Mouse (Mus musculus) neural tube, embryonic 12.5 days (tissue): ENCODE results near the gene Nxf2. TPM values are rescaled to one million over a fixed set of nuclear protein-coding genes. Genes with fewer than 3 reads are reported as not detected.
"Not testable (repeated sequence)": the region's sequence is repeated elsewhere in the genome, so short reads cannot be mapped to it uniquely, and the experiment has no call there.

Experiments
- ATAC-seq: fragments of 200-750 bp; cut with Nextera tagmentation; 2 replicates; pipeline ENCODE4 v1.8.0; 2017; ENCODE audit warnings: low read depth, mild to moderate bottlenecking, moderate TSS enrichment, moderate library complexity; ENCODE audit not compliant: low FRiP score
- H3K27ac ChIP-seq: fragments of 300-500 bp; sonication (generic); 2 replicates; pipeline ENCODE4 v1.5.1; 2016
- H3K27me3 ChIP-seq: fragments of 300-500 bp; sonication (generic); replicated peaks from 2 replicates; pipeline ENCODE4 v1.6.1; 2016; ENCODE audit warnings: mild to moderate bottlenecking
- H3K36me3 ChIP-seq: fragments of 300-500 bp; sonication (generic); 2 replicates; pipeline ENCODE4 v1.6.1; 2016; ENCODE audit warnings: mild to moderate bottlenecking
- H3K4me1 ChIP-seq: fragments of 300-500 bp; sonication (generic); 2 replicates; pipeline ENCODE4 v1.6.1; 2016
- H3K4me2 ChIP-seq: fragments of 300-500 bp; sonication (generic); replicated peaks from 2 replicates; pipeline ENCODE4 v1.6.1; 2016; ENCODE audit warnings: mild to moderate bottlenecking
- H3K4me3 ChIP-seq: fragments of 300-500 bp; sonication (generic); 2 replicates; pipeline ENCODE4 v1.5.1; 2016
- H3K9ac ChIP-seq: fragments of 300-500 bp; sonication (generic); 2 replicates; pipeline ENCODE4 v1.6.1; 2016; ENCODE audit warnings: mild to moderate bottlenecking
- H3K9me3 ChIP-seq: fragments of 300-500 bp; sonication (generic); 2 replicates; pipeline ENCODE4 v1.6.1; 2016; ENCODE audit warnings: mild to moderate bottlenecking
- WGBS: fragments of 180-500 bp; shearing (Covaris S2); methylation state at CpG from one replicate; pipeline ENCODE4 v1.1.7; 2016; 5-methylcytosine and 5-hydroxymethylcytosine counted together
- polyA plus RNA-seq: library from polyadenylated mRNA; unstranded; fragments of >200 nt; fragmentation: Nextera tagmentation; extraction: Ambion mirVana; gene quantifications from 2 replicates; pipeline ENCODE4 v1.2.1, GENCODE M21; 2016

Nxf2 gene
- polyA plus RNA-seq, 1 experiment from 2014 or later = 0.22 TPM

- not testable (repeated sequence) for H3K27ac ChIP-seq, H3K36me3 ChIP-seq, H3K4me3 ChIP-seq, H3K4me1 ChIP-seq, H3K9me3 ChIP-seq, H3K27me3 ChIP-seq, ATAC-seq, H3K4me2 ChIP-seq, H3K9ac ChIP-seq
Measured at GRCm38 (mm10) chrX:134915315-134915714, 49.2 kb downstream of the Nxf2 start.

DNA sequence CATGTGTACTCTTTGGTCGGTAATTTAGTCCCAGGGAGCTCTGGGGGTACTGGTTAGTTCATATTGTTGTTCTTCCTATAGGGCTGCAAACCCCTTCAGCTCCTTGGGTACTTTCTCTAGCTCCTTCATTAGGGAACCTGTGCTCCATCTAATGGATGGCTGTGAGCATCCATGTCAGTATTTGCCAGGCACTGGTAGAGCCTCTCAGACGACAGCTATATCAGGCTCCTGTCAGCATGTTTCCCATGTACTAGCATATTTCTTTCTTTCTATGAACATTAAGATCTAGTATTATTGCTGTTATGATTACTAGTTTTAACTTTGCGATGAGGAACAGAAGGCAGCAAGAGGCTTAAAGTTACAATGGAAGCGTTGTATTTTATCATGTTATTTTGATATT lies 49.7 kb downstream of the Nxf2 start:
- 63% methylated on average over 4 of the region's 4 CpGs for WGBS
- no peak for ATAC-seq
- Histone ChIP-seq H3K4me1 (no peaks in the 10 kb centered on the region), H3K27me3 (no peaks in the 10 kb centered on the region), H3K36me3 (no peaks in the 10 kb centered on the region), H3K9ac (no peak overlapping the region), H3K27ac (no peak overlapping the region), H3K9me3 (no peaks in the 10 kb centered on the region), H3K4me3 (no peak overlapping the region), H3K4me2 (no peak overlapping the region)

GRCm38 (mm10) chrX:134913234-134913936 lies 51.2 kb downstream of the Nxf2 start:
- 33% methylated on average over 4 of the region's 4 CpGs for WGBS
- H3K4me3 ChIP-seq = no peak overlapping the region

DNA sequence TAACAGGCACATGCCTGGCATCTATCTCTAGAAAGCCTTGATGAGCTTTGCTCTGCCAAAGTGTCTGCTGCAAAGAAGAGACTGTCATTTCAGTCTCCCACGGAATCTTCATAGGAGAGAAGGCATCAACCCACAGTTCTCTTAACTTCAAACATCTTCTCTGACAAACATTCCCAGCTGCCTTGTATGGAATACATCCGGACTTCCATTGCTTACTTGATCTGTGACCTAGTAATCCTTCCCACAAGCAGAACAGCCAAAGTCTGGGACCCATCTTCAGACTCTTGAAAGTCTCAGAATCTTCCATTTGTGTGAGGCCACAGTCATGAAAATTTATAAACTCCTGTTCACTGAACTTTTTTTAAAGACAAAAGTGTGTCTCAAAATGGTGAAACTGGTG lies 51.7 kb downstream of the Nxf2 start:
- Histone ChIP-seq H3K4me3 (no peak overlapping the region), H3K9ac (no peak overlapping the region), H3K36me3 (no peaks in the 10 kb centered on the region), H3K27me3 (no peaks in the 10 kb centered on the region), H3K4me1 (no peaks in the 10 kb centered on the region), H3K27ac (no peak overlapping the region), H3K4me2 (no peak overlapping the region), H3K9me3 (no peaks in the 10 kb centered on the region)
- ATAC-seq = no peak
- WGBS = 59% methylated on average over 2 of the region's 2 CpGs

More at GRCm38 (mm10) chrX:134913234-134913936, 51.2 kb downstream of the Nxf2 start:
- no peaks in the 10 kb centered on the region for H3K36me3 ChIP-seq
- ATAC-seq = no peak
- no peak overlapping the region for H3K9ac ChIP-seq
- H3K9me3 ChIP-seq = no peaks in the 10 kb centered on the region
- H3K4me2 ChIP-seq = no peak overlapping the region
- H3K4me1 ChIP-seq = no peaks in the 10 kb centered on the region
- H3K27ac ChIP-seq = no peak overlapping the region
- H3K27me3 ChIP-seq = no peaks in the 10 kb centered on the region

GRCm38 (mm10) chrX:134910345-134910744 lies 54.2 kb downstream of the Nxf2 start:
- ATAC-seq = no peak
- H3K9ac ChIP-seq = no peak overlapping the region
- no peaks in the 10 kb centered on the region for H3K27me3 ChIP-seq
- no peaks in the 10 kb centered on the region for H3K9me3 ChIP-seq
- no peak overlapping the region for H3K27ac ChIP-seq
- no peaks in the 10 kb centered on the region for H3K36me3 ChIP-seq
- 85% methylated on average over 4 of the region's 4 CpGs for WGBS
- H3K4me1 ChIP-seq = no peaks in the 10 kb centered on the region
- H3K4me2 ChIP-seq = no peak overlapping the region
- H3K4me3 ChIP-seq = no peak overlapping the region

Other genes starting within 250 kb of the Nxf2 start
- 73.5 and 74.7 TPM in 2 replicates for gene Armcx1, start 246.8 kb downstream of the Nxf2 start, polyA plus RNA-seq
- gene Armcx6, start 213.3 kb downstream of the Nxf2 start, polyA plus RNA-seq = 25.4 and 26.6 TPM in 2 replicates
- gene Armcx3, start 208.2 kb downstream of the Nxf2 start, polyA plus RNA-seq = 63.4 and 69.2 TPM in 2 replicates
- 80.6 and 86.2 TPM in 2 replicates for gene Armcx2, start 155.5 kb downstream of the Nxf2 start, polyA plus RNA-seq
- gene Zmat1, start 44.5 kb upstream of the Nxf2 start, polyA plus RNA-seq = 5.6 and 5.7 TPM in 2 replicates
- not detected in 2 replicates for gene Gm15023, start 212.9 kb upstream of the Nxf2 start, polyA plus RNA-seq
- 8.1 and 9.9 TPM in 2 replicates for gene Tceal6, start 245.9 kb upstream of the Nxf2 start, polyA plus RNA-seq